Mouse (Mus musculus) gastrocnemius, postnatal 14 days (tissue): ENCODE data around the gene Hus1b. TPM values are rescaled to one million over a fixed set of nuclear protein-coding genes. Genes with fewer than 3 reads are reported as not detected.

Source experiments
- total RNA-seq, 2 experiments: library from RNA; stranded (reverse); gene quantifications; 2 replicates each; pipeline ENCODE4 v1.2.3; 2021

Hus1b gene
- total RNA-seq, 2 experiments from 2014 or later, result 0.47 TPM; not detected in 1

Other genes starting within 250 kb of the Hus1b start
- 1 to 10 TPM in 1 of 2 experiments, under 1 TPM in 1; 0.78 to 1.2 TPM for gene Irf4, start 198.5 kb downstream of the Hus1b start, total RNA-seq
- 10 to 100 TPM; 12.0 to 12.7 TPM for gene Exoc2, start 26.3 kb upstream of the Hus1b start, total RNA-seq
- gene Gm5447, start 26.4 kb upstream of the Hus1b start, total RNA-seq, result not detected